Mouse (Mus musculus): ENCODE data around the gene Pla2g4b. TPM values are rescaled to one million over a fixed set of nuclear protein-coding genes. Genes with fewer than 3 reads are reported as not detected.

Gene Pla2g4b
- 1 to 10 TPM; 4.1 to 5.6 TPM for total RNA-seq (2023)

DNA sequence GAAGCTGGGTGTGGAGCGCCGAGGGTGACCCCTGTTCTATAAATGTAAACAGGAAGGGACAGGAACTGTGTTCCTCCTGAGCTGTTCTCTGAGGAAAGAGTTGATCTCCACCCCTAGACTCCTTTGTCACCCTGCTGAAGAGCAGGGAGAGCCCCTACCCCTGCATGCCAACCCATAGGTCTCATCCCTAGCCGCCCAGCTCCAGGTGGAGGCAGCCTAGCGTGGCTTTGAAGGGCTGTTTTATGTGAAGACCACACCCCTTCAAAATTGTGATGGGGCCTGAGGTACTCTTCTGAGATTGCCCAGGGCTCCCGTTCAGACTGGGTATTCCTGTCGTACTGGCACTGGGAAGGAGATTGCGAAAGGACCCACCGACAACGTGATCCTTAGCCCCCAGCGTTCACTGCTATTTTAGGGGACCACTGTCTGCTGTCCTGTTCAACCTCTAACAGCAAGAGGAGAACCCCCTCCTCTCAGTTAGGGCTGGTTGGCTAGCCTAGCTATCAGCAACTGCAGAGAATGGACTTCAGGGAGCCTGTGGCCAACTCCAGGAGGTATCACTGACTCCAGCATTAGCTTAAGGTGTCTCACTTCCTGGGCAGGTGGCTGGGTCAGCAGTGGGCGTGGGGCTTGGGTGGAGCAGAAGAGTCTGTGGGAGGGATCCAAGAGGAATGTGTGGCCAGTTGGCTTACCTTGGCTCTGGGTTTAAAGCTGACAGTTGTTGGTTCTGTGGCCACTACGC lies at the start of gene Pla2g4b:
Pla2g4b (plus strand) TSS at position 692 of the 742 bp plus-strand sequence.

GRCm38 (mm10) chr2:120026984-120027949 lies 6.0 kb upstream of the Pla2g4b start, which contains the start of the genes Jmjd7 and Gm28042:
Gene Jmjd7 (plus strand): TSS chr2:120027483.
Gene Gm28042 (plus strand): TSS chr2:120027493.

Other genes starting within 250 kb of the Pla2g4b start
- 10 to 100 TPM; 29.0 to 34.1 TPM for gene Rpap1, start 245.9 kb upstream of the Pla2g4b start, total RNA-seq (2023)
- 1 to 10 TPM; 7.2 to 8.9 TPM for gene Tyro3, start 235.7 kb upstream of the Pla2g4b start, total RNA-seq (2023)
- 10 to 100 TPM; 92.8 to 100.0 TPM for gene Mga, start 136.2 kb upstream of the Pla2g4b start, total RNA-seq (2023)
- 10 to 100 TPM; 12.8 to 16.3 TPM for gene Mapkbp1, start 60.7 kb upstream of the Pla2g4b start, total RNA-seq (2023)
- 10 to 100 TPM; 13.9 to 15.1 TPM for gene Jmjd7, start 5.9 kb upstream of the Pla2g4b start, total RNA-seq (2023)
- gene Gm28042, start 5.9 kb upstream of the Pla2g4b start, total RNA-seq (2023), result 1 to 10 TPM; 3.8 to 4.0 TPM
- 10 to 100 TPM; 19.3 to 22.2 TPM for gene Ehd4, start 121.2 kb downstream of the Pla2g4b start, total RNA-seq (2023)
- gene Pla2g4e, start 211.9 kb downstream of the Pla2g4b start, total RNA-seq (2023), result not detected

Measured in T-cell, adult 66 days (primary cell).